Mouse (Mus musculus) lung, postnatal 0 days (tissue): ENCODE measurements at regions not wholly inside any gene's neighbourhood (a gene's known extent, or its start where the extent isn't known, plus 50 kb on each side); places are given as distances from the start of the nearest gene placed in this dataset.

Experiments
- CTCF ChIP-seq: IDR thresholded peaks from 2 replicates; pipeline ENCODE4 v1.5.1; 2016; ENCODE audit warnings: antibody characterized with exemption, mild to moderate bottlenecking
- EP300 ChIP-seq: IDR thresholded peaks from 2 replicates; pipeline ENCODE4 v1.6.1; 2016; ENCODE audit warnings: antibody characterized with exemption, mild to moderate bottlenecking, control low read depth

GRCm38 (mm10) chr3:40267514-40267913, 263.6 kb upstream of the Intu start:
- TF ChIP-seq CTCF (no peak), EP300 (no peak)
